Mouse (Mus musculus): ENCODE results near the gene Apoh. TPM values are rescaled to one million over a fixed set of nuclear protein-coding genes. Genes with fewer than 3 reads are reported as not detected.

Apoh gene
- 0.06 TPM for polyA plus RNA-seq (2012; fragmentation: generic; extraction: Trizol)
- long read RNA-seq, experiment 1, result 0 reads
- long read RNA-seq, experiment 2, partial matches to known transcripts, result 0 of 1 reads
- long read RNA-seq, experiment 2, other reads (novel, unspliced or antisense), result 1 of 1 reads

- Histone ChIP-seq H3K4me3 (ENCODE audit: insufficient read depth, poor library complexity, severe bottlenecking) (peak within 1 kb of the TSS; percentile 98), H3ac (ENCODE audit: control insufficient read depth, insufficient read length, low read depth) (peak within 1 kb of the TSS; percentile 93), H3K27me3 (ENCODE audit: control insufficient read depth, insufficient read depth, insufficient read length) (no peaks in the 10 kb centered on the region), H3K36me3 (ENCODE audit: control insufficient read depth, insufficient read depth) (peaks cover 31% of the 10 kb centered on the region), H3K79me2 (ENCODE audit: control insufficient read depth, insufficient read depth) (peaks cover 55% of the 10 kb centered on the region), H3K79me3 (ENCODE audit: low read depth) (peaks cover 48% of the 10 kb centered on the region)
- TF ChIP-seq MYOD1 (IDR thresholded peaks at IDR 0.05; ENCODE audit: control insufficient read depth, insufficient read length, low read depth) (no peak), USF1 (IDR thresholded peaks at IDR 0.05; ENCODE audit: low read depth) (no peak)
Measured at GRCm38 (mm10) chr11:108342781-108343768, at the start of gene Apoh. Gene Apoh (plus strand): TSS chr11:108343354.

GRCm38 (mm10) chr11:108293843-108294242 lies 49.3 kb upstream of the Apoh start:
- TF ChIP-seq USF1 (IDR thresholded peaks at IDR 0.05; ENCODE audit: low read depth), result no peak
- TF ChIP-seq CEBPB (IDR thresholded peaks at IDR 0.05; ENCODE audit: low read depth), result no peak
- no peak for TF ChIP-seq FOSL1 (IDR thresholded peaks at IDR 0.05; ENCODE audit: insufficient read depth, low read length, poor library complexity, severe bottlenecking)
- no peak for TF ChIP-seq MYOG (IDR thresholded peaks at IDR 0.05; ENCODE audit: control insufficient read depth, extremely low read depth, insufficient read length)
- no peak for TF ChIP-seq MYOD1 (IDR thresholded peaks at IDR 0.05; ENCODE audit: control insufficient read depth, insufficient read length, low read depth)
- TF ChIP-seq MAX (IDR thresholded peaks at IDR 0.05), result no peak
- TF ChIP-seq CTCF (IDR thresholded peaks at IDR 0.05; ENCODE audit: control insufficient read depth, insufficient read depth, insufficient read length), result no peak

GRCm38 (mm10) chr11:108294305-108294813 lies 48.8 kb upstream of the Apoh start:
- no peak for TF ChIP-seq MYOG (IDR thresholded peaks at IDR 0.05; ENCODE audit: control insufficient read depth, extremely low read depth, insufficient read length)
- no peak for TF ChIP-seq MAX (IDR thresholded peaks at IDR 0.05)
- no peak for TF ChIP-seq USF1 (IDR thresholded peaks at IDR 0.05; ENCODE audit: low read depth)
- Histone ChIP-seq H3ac (ENCODE audit: control insufficient read depth, insufficient read length, low read depth) (no peak overlapping the region), H3K27me3 (ENCODE audit: control insufficient read depth, insufficient read depth, insufficient read length) (no peaks in the 10 kb centered on the region), H3K79me2 (ENCODE audit: control insufficient read depth, insufficient read depth) (peaks cover 100% of the 10 kb centered on the region), H3K4me3 (ENCODE audit: insufficient read depth, poor library complexity, severe bottlenecking) (no peak overlapping the region), H3K79me3 (ENCODE audit: low read depth) (peaks cover 57% of the 10 kb centered on the region), H3K36me3 (ENCODE audit: control insufficient read depth, insufficient read depth) (peaks cover 30% of the 10 kb centered on the region)

More at GRCm38 (mm10) chr11:108293843-108294242, 49.3 kb upstream of the Apoh start:
- H3ac ChIP-seq (ENCODE audit: control insufficient read depth, insufficient read length, low read depth), result no peak overlapping the region
- H3K79me3 ChIP-seq (ENCODE audit: low read depth), result peaks cover 58% of the 10 kb centered on the region
- peaks cover 100% of the 10 kb centered on the region for H3K79me2 ChIP-seq (ENCODE audit: control insufficient read depth, insufficient read depth)
- H3K27me3 ChIP-seq (ENCODE audit: control insufficient read depth, insufficient read depth, insufficient read length), result no peaks in the 10 kb centered on the region
- H3K36me3 ChIP-seq (ENCODE audit: control insufficient read depth, insufficient read depth), result peaks cover 25% of the 10 kb centered on the region
- no peak overlapping the region for H3K4me3 ChIP-seq (ENCODE audit: insufficient read depth, poor library complexity, severe bottlenecking)

GRCm38 (mm10) chr11:108295373-108295772 lies 47.8 kb upstream of the Apoh start:
- H3ac ChIP-seq (ENCODE audit: control insufficient read depth, insufficient read length, low read depth), result no peak overlapping the region
- H3K36me3 ChIP-seq (ENCODE audit: control insufficient read depth, insufficient read depth), result peaks cover 30% of the 10 kb centered on the region
- peaks cover 100% of the 10 kb centered on the region for H3K79me2 ChIP-seq (ENCODE audit: control insufficient read depth, insufficient read depth)
- peaks cover 62% of the 10 kb centered on the region for H3K79me3 ChIP-seq (ENCODE audit: low read depth)
- H3K27me3 ChIP-seq (ENCODE audit: control insufficient read depth, insufficient read depth, insufficient read length), result no peaks in the 10 kb centered on the region
- TF ChIP-seq FOSL1 (IDR thresholded peaks at IDR 0.05; ENCODE audit: insufficient read depth, low read length, poor library complexity, severe bottlenecking), result no peak
- TF ChIP-seq MAX (IDR thresholded peaks at IDR 0.05), result no peak
- no peak for TF ChIP-seq CEBPB (IDR thresholded peaks at IDR 0.05; ENCODE audit: low read depth)
- no peak for TF ChIP-seq USF1 (IDR thresholded peaks at IDR 0.05; ENCODE audit: low read depth)
- TF ChIP-seq MYOG (IDR thresholded peaks at IDR 0.05; ENCODE audit: control insufficient read depth, extremely low read depth, insufficient read length), result no peak
- TF ChIP-seq MYOD1 (IDR thresholded peaks at IDR 0.05; ENCODE audit: control insufficient read depth, insufficient read length, low read depth), result no peak
- TF ChIP-seq CTCF (IDR thresholded peaks at IDR 0.05; ENCODE audit: control insufficient read depth, insufficient read depth, insufficient read length), result no peak
- no peak overlapping the region for H3K4me3 ChIP-seq (ENCODE audit: insufficient read depth, poor library complexity, severe bottlenecking)

- TF ChIP-seq FOSL1 (IDR thresholded peaks at IDR 0.05; ENCODE audit: insufficient read depth, low read length, poor library complexity, severe bottlenecking) (no peak), MAX (IDR thresholded peaks at IDR 0.05) (no peak), CTCF (IDR thresholded peaks at IDR 0.05; ENCODE audit: control insufficient read depth, insufficient read depth, insufficient read length) (no peak), CEBPB (IDR thresholded peaks at IDR 0.05; ENCODE audit: low read depth) (no peak)
- Histone ChIP-seq H3K79me3 (ENCODE audit: low read depth) (peaks cover 58% of the 10 kb centered on the region), H3K4me3 (ENCODE audit: insufficient read depth, poor library complexity, severe bottlenecking) (no peak overlapping the region), H3K27me3 (ENCODE audit: control insufficient read depth, insufficient read depth, insufficient read length) (no peaks in the 10 kb centered on the region), H3K79me2 (ENCODE audit: control insufficient read depth, insufficient read depth) (peaks cover 99% of the 10 kb centered on the region), H3ac (ENCODE audit: control insufficient read depth, insufficient read length, low read depth) (no peak overlapping the region), H3K36me3 (ENCODE audit: control insufficient read depth, insufficient read depth) (peaks cover 34% of the 10 kb centered on the region)
Measured at GRCm38 (mm10) chr11:108297956-108298355, 45.2 kb upstream of the Apoh start.
